Mouse (Mus musculus) forebrain, embryonic 14.5 days (tissue): ENCODE measurements around the gene Atp2a2. TPM values are rescaled to one million over a fixed set of nuclear protein-coding genes. Genes with fewer than 3 reads are reported as not detected.
A peak's percentile ranks its signal among the peaks of the same experiment; 100 is the strongest.

ENCODE experiments used
- ATAC-seq: fragments of 200-750 bp; cut with Nextera tagmentation; 2 replicates; pipeline ENCODE4 v1.8.0; 2017; ENCODE audit warnings: mild to moderate bottlenecking, moderate library complexity
- DNase-seq: peaks from one replicate; pipeline ENCODE4 v3.0.0-alpha.2; 2015; ENCODE audit warnings: low spot score
- H3K27ac ChIP-seq: fragments of 300-500 bp; sonication (generic); 2 replicates; pipeline ENCODE4 v1.5.1; 2014; ENCODE audit warnings: low read depth, mild to moderate bottlenecking, control low read depth, low read length, moderate library complexity
- H3K27me3 ChIP-seq: fragments of 300-500 bp; sonication (generic); replicated peaks from 2 replicates; pipeline ENCODE4 v1.6.1; 2014; ENCODE audit warnings: low read length, control low read depth, mixed read lengths; ENCODE audit not compliant: control insufficient read depth, insufficient read depth
- H3K36me3 ChIP-seq: fragments of 300-500 bp; sonication (generic); 2 replicates; pipeline ENCODE4 v1.6.1; 2014; ENCODE audit warnings: low read length, control low read depth; ENCODE audit not compliant: control insufficient read depth, insufficient read depth
- H3K4me1 ChIP-seq: fragments of 300-500 bp; sonication (generic); 2 replicates; pipeline ENCODE4 v1.6.1; 2014; ENCODE audit warnings: antibody characterized with exemption, low read length, control low read depth; ENCODE audit not compliant: control insufficient read depth, insufficient read depth
- H3K4me2 ChIP-seq: fragments of 300-500 bp; sonication (generic); 2 replicates; pipeline ENCODE4 v1.6.1; 2014; ENCODE audit warnings: mild to moderate bottlenecking, control low read depth, low read length
- H3K4me3 ChIP-seq: fragments of 300-500 bp; sonication (generic); 2 replicates; pipeline ENCODE4 v1.5.1; 2014; ENCODE audit warnings: low read depth, low read length, control low read depth
- H3K9ac ChIP-seq: fragments of 300-500 bp; sonication (generic); 2 replicates; pipeline ENCODE4 v1.6.1; 2014; ENCODE audit warnings: mild to moderate bottlenecking, low read length, control low read depth, moderate library complexity
- H3K9me3 ChIP-seq: fragments of 300-500 bp; sonication (generic); replicated peaks from 2 replicates; pipeline ENCODE4 v1.6.1; 2016; ENCODE audit warnings: low read length, control low read depth, mixed read lengths; ENCODE audit not compliant: control insufficient read depth
- WGBS: fragments of 180-500 bp; shearing (Covaris S2); extraction: QIAGEN DNeasy Blood & Tissue Kit; methylation state at CpG from one replicate; pipeline ENCODE4 v1.1.7; 2014; 5-methylcytosine and 5-hydroxymethylcytosine counted together
- polyA plus RNA-seq: library from polyadenylated mRNA; unstranded; fragments of >200 nt; fragmentation: Nextera tagmentation; extraction: Ambion mirVana; gene quantifications from 2 replicates; pipeline ENCODE4 v1.2.1, GENCODE M21; 2014

The Atp2a2 gene
- polyA plus RNA-seq, 1 experiment from 2014 or later, result 35.1 TPM

DNA sequence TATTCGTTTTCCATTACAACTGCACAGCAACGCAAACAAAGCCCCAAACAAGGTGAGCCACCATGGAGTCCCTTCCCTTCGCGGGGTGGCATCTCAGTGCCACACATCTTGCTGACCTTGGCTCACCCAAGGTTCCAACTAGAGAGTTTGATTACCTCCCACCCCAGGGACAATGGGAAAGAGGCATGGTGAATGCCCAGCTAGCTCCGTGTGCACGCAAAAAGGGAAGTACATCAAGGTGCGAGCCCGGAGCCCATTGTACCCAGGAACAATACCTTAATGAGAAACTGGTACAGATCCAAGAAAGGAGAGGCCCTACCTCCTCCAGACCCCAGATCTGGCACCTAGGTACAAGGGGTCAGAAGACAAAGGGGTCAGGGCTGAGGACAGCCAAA lies 12.1 kb upstream of the Atp2a2 start:
- ATAC-seq (no peak), DNase-seq (no peak)
- H3K4me3 ChIP-seq, result no peak overlapping the region
- no peak overlapping the region for H3K9ac ChIP-seq
- 9% methylated on average over 8 of the region's 8 CpGs for WGBS
- no peak overlapping the region for H3K27ac ChIP-seq
- H3K4me2 ChIP-seq, result peak overlapping the region; percentile 8; the same call in 1 of the 2 replicates
- peaks cover 8% of the 10 kb centered on the region; the same call in 1 of the 2 replicates for H3K4me1 ChIP-seq
- H3K9me3 ChIP-seq, result no peaks in the 10 kb centered on the region
- H3K27me3 ChIP-seq, result no peaks in the 10 kb centered on the region
- no peaks in the 10 kb centered on the region for H3K36me3 ChIP-seq

DNA sequence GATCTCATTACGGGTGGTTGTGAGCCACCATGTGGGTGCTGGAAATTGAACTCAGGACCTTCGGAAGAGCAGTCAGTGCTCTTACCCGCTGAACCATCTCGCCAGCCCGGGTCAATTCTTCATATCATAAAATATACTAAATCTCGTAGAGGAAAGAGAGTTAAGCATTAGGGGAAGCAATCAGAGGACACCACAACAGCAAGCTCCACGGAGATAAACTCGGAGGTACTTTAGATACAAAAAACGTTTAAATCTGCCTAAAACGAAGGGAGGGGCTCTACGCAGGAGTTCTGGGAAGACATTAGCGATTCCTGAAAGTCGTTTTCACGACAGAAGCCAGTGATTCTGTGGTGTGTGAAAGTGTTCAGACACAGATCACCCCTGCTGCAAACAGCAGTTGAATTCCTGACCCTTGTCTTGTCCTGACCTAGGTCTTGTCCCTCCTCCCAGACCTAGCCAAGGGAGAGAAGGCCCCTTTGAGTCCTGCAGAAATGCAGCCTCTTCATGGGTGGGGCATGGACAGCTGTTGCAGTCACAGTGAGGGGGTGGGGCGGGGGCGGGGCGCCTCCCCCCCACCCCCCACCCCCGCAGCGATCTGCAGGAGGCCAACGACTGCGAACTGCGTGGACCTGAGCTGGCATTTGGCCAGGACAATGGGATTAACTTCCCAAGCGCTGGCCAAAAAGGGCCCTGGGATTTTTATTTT lies 11.5 kb upstream of the Atp2a2 start:
- DNase-seq (no peak), ATAC-seq (no peak)
- Histone ChIP-seq H3K27ac (no peak overlapping the region), H3K9ac (no peak overlapping the region), H3K27me3 (no peaks in the 10 kb centered on the region), H3K4me2 (peak overlapping the region; percentile 8; the same call in 1 of the 2 replicates), H3K4me3 (no peak overlapping the region), H3K9me3 (no peaks in the 10 kb centered on the region), H3K4me1 (peaks cover 8% of the 10 kb centered on the region; the same call in 1 of the 2 replicates), H3K36me3 (no peaks in the 10 kb centered on the region)
- WGBS, result 45% methylated on average over 20 of the region's 23 CpGs

DNA sequence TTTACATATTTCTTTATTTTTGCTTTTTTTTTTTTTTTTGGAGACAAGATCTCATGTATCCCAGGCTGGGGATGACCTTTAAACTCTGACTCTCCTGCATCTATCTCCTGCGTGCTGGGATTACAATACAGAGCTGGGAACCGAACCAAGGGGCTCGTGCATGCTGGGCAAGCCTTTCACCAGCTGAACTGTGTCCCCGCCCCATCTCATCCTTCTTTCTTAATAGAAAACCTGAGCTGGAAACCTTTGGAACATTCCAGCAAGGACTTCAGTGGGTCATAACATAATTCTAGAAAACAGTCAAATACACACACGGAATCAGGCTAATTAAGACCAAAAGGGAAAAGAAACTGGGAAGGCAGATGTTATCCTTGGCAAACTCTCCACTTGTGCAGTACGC lies 10.0 kb upstream of the Atp2a2 start:
- 65% methylated on average over 6 of the region's 6 CpGs for WGBS
- no peak for ATAC-seq

DNA sequence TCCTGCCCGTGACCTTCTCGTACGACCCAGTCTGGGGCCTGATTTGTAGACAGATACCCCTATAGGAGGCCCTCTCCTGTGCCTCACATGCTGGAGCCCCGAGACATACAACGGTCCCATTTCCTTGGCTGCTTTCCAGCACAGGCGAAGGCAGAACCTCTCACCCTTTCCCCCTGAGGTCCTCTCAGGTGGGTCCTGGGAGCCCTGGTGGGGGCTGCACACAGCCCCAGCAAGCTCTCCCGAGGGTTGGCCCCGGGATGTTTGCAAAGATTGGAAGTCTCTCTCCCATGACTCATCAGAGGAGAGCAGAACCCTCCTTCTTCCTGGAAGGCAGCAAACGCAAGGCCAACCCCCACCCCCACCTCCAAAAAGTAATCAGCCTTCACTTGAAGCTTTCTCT lies 9.4 kb upstream of the Atp2a2 start:
- H3K4me2 ChIP-seq, result no peak overlapping the region
- H3K9me3 ChIP-seq, result 0 out of 2 replicates have a peak, but pooled peaks cover 2% of the 10 kb centered on the region
- H3K4me3 ChIP-seq, result no peak overlapping the region
- WGBS, result 70% methylated on average over 9 of the region's 9 CpGs
- no peak overlapping the region for H3K9ac ChIP-seq
- H3K36me3 ChIP-seq, result no peaks in the 10 kb centered on the region
- ATAC-seq (no peak), DNase-seq (no peak)
- H3K4me1 ChIP-seq, result peaks cover 8% of the 10 kb centered on the region; the same call in 1 of the 2 replicates
- no peak overlapping the region for H3K27ac ChIP-seq
- no peaks in the 10 kb centered on the region for H3K27me3 ChIP-seq

More for the DNA sequence above, 10.0 kb upstream of the Atp2a2 start:
- no peak for DNase-seq
- Histone ChIP-seq H3K4me3 (no peak overlapping the region), H3K9me3 (no peaks in the 10 kb centered on the region), H3K36me3 (no peaks in the 10 kb centered on the region), H3K4me2 (no peak overlapping the region), H3K4me1 (peaks cover 8% of the 10 kb centered on the region; the same call in 1 of the 2 replicates), H3K27me3 (no peaks in the 10 kb centered on the region), H3K9ac (no peak overlapping the region), H3K27ac (no peak overlapping the region)

DNA sequence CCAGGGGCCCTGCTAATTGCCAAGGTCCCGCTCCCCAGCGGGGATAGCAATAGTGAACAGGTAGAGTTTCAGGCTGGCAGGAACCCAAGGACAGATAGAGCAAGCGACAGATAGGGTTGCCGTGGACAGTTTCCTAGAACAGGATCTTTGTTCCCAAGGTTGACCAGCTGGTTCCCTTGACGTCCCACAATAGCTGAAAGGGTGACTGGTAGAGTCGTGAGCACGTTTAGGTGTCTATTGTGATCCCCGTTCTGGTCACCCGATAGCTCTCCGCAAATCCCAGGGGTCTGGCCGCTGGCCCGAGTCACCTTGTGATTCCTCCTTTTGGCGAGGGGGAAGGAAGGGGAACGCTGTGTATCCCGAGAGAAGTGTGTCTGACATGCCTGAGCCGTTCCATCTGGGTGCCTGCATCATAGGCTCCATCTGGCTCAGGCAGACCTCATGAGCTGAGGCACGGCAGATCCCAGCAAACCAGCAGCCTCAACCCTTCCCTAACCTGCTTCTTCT lies 8.7 kb upstream of the Atp2a2 start:
- no peak; the same call in 1 of the 2 replicates for ATAC-seq
- DNase-seq, result peak; percentile 51
- 0 out of 2 replicates have a peak, but pooled peaks cover 2% of the 10 kb centered on the region for H3K9me3 ChIP-seq

DNA sequence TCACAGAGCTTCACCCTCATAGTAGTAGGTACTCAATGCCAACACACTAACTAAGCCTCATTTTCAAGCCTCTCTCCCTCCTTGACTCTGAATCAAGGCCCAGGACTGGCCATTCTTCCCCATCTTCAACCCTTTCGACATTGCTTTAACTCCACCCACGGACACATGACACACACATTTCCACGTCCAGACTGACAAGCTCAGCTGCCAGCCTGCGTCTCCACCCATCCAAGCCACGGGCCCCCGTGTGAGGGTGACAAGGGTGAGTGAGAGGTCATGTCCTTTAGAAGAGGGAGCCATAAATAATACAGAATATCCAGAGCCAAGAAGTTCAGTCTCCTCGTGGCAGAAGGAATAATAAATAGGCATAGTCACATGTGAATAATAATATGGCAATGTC lies 7.6 kb upstream of the Atp2a2 start:
- DNase-seq, result no peak
- Histone ChIP-seq H3K4me1 (peaks cover 8% of the 10 kb centered on the region; the same call in 1 of the 2 replicates), H3K9me3 (0 out of 2 replicates have a peak, but pooled peaks cover 2% of the 10 kb centered on the region), H3K27me3 (no peaks in the 10 kb centered on the region), H3K4me2 (no peak overlapping the region), H3K27ac (no peak overlapping the region), H3K36me3 (no peaks in the 10 kb centered on the region), H3K4me3 (no peak overlapping the region), H3K9ac (no peak overlapping the region)
- WGBS, result 81% methylated on average over 7 of the region's 7 CpGs
- no peak for ATAC-seq

More for the DNA sequence above, 8.7 kb upstream of the Atp2a2 start:
- Histone ChIP-seq H3K4me3 (no peak overlapping the region), H3K4me2 (no peak overlapping the region), H3K27ac (no peak overlapping the region), H3K4me1 (peaks cover 8% of the 10 kb centered on the region; the same call in 1 of the 2 replicates), H3K27me3 (no peaks in the 10 kb centered on the region), H3K36me3 (no peaks in the 10 kb centered on the region), H3K9ac (no peak overlapping the region)
- WGBS, result 75% methylated on average over 17 of the region's 17 CpGs

DNA sequence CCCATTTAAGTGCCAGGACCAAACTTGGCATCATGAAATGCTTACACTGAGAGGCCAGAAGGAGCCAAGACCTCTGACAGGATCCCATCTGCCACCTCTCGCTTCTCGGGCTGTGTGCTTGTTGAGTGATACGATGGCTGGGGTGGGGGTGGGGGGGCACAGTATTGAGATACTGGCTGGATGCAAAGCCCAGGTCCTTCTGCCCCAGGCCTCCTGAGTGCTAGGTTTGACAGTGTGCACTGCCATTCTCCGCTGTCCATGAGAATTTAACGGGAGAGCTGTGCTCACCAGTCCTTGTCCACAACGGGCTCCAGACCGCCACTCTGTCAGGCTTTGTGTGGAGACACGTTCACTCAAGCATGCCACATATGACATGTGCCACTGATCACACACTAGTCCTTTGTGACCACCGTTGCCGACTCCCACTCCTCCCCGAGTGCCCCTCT lies 6.9 kb upstream of the Atp2a2 start:
- H3K27me3 ChIP-seq, result no peaks in the 10 kb centered on the region
- ATAC-seq (no peak), DNase-seq (no peak)
- H3K4me2 ChIP-seq, result no peak overlapping the region
- 81% methylated on average over 11 of the region's 11 CpGs for WGBS
- H3K27ac ChIP-seq, result no peak overlapping the region
- H3K4me1 ChIP-seq, result peaks cover 3% of the 10 kb centered on the region; the same call in 1 of the 2 replicates
- 0 out of 2 replicates have a peak, but pooled peaks cover 2% of the 10 kb centered on the region for H3K9me3 ChIP-seq
- no peak overlapping the region for H3K4me3 ChIP-seq
- H3K36me3 ChIP-seq, result no peaks in the 10 kb centered on the region
- no peak overlapping the region for H3K9ac ChIP-seq

DNA sequence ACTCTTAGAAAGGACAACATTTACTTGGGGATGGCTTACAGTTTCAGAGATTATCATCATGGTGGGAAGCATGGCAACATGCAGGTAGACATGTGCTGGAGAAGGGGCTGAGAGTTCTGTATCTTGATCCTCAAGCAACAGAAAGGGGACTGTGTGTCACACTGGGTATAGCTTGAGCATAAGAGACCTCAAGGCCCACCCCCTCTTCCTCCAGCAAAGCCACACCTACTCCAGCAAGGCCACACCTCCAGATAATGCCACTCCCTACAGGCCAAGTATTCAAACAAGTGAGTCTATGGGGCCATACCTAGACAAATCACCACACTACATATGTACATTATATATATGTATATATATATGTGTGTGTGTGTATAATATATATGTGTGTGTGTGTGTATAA lies 5.4 kb upstream of the Atp2a2 start:
- H3K9ac ChIP-seq, result no peak overlapping the region
- H3K9me3 ChIP-seq, result 0 out of 2 replicates have a peak, but pooled peaks cover 2% of the 10 kb centered on the region
- no peak overlapping the region for H3K4me3 ChIP-seq
- ATAC-seq (no peak), DNase-seq (no peak)
- no peak overlapping the region for H3K27ac ChIP-seq
- no peak overlapping the region for H3K4me2 ChIP-seq
- H3K4me1 ChIP-seq, result peaks cover 11% of the 10 kb centered on the region
- H3K36me3 ChIP-seq, result no peaks in the 10 kb centered on the region
- H3K27me3 ChIP-seq, result no peaks in the 10 kb centered on the region

DNA sequence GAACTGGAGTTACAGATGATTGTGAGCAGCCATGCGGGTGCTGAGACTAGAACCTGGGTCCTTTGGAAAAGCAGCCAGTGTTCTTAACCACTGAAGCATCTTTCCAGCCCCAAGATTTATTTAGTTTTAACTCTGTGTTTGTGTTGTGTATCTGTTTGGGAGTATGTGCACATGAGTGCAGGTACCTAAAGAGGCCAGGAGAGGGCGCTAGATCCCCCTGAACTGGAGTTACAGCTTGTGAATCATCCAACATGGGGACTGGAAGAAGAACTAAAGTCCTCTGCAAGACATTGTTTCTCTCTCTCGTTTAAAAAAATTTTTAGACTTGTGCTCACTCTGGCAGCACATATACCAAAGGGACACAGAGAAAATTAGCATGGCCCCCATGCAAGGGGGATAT lies 4.4 kb upstream of the Atp2a2 start:
- Histone ChIP-seq H3K9ac (no peak overlapping the region), H3K4me2 (no peak overlapping the region), H3K4me1 (peaks cover 11% of the 10 kb centered on the region), H3K4me3 (no peak overlapping the region), H3K36me3 (no peaks in the 10 kb centered on the region), H3K27ac (no peak overlapping the region), H3K27me3 (no peaks in the 10 kb centered on the region), H3K9me3 (0 out of 2 replicates have a peak, but pooled peaks cover 2% of the 10 kb centered on the region)
- DNase-seq, result no peak
- no peak for ATAC-seq
- WGBS, result 84% methylated on average over 3 of the region's 3 CpGs
